Comparison of ENCODE assay signal across 9 mouse cellular contexts in genomic region chr1:153807390-153807993, GRCm38 (mm10). TPM values are rescaled to one million over a fixed set of nuclear protein-coding genes. Genes with fewer than 3 reads are reported as not detected.
DNase-seq lines count a peak whose midpoint lies in the region; ATAC-seq and TF ChIP-seq lines count a peak whose summit lies in the region.
"Had no signal": no experiment of that assay in that cellular context is flagged by ENCODE, and none has a peak within 500 bp of the region (broad histone marks: within the 10 kb centered on the region; RNA-seq: fewer than 3 reads in every experiment).

No protein-coding gene starts in this region.

- no peak overlapping the region for H3K27ac ChIP-seq in forebrain, embryonic 14.5 days (ENCODE audit: low read depth, low read length)
- no peak overlapping the region for H3K27ac ChIP-seq in forebrain, embryonic 12.5 days
- no peak overlapping the region for H3K27ac ChIP-seq in heart, embryonic 15.5 days
- no peak overlapping the region for H3K27ac ChIP-seq in spleen, adult 2 months (ENCODE audit: insufficient read depth, low read length)
- H3K27ac ChIP-seq: neural tube, embryonic 12.5 days had no signal

- 59% methylated on average over 13 of the region's 13 CpGs for WGBS in forebrain, embryonic 14.5 days
- WGBS in forebrain, embryonic 12.5 days: 58% methylated on average over 13 of the region's 13 CpGs
- WGBS in heart, embryonic 15.5 days: 38% methylated on average over 13 of the region's 13 CpGs
- 16% methylated on average over 13 of the region's 13 CpGs for WGBS in spleen, adult 2 months

- H3K36me3 ChIP-seq in forebrain, embryonic 14.5 days (ENCODE audit: control insufficient read depth, insufficient read depth, low read length): no peaks in the 10 kb centered on the region
- H3K36me3 ChIP-seq in forebrain, embryonic 12.5 days (replicated peaks): no peaks in the 10 kb centered on the region
- no peaks in the 10 kb centered on the region for H3K36me3 ChIP-seq in heart, embryonic 15.5 days
- H3K36me3 ChIP-seq in spleen, adult 2 months (ENCODE audit: control insufficient read depth, insufficient read depth, low read length): no peaks in the 10 kb centered on the region
- H3K36me3 ChIP-seq: neural tube, embryonic 12.5 days had no signal

- H3K4me1 ChIP-seq in forebrain, embryonic 14.5 days (ENCODE audit: control insufficient read depth, insufficient read depth, low read length): no peaks in the 10 kb centered on the region
- peaks cover 6% of the 10 kb centered on the region; the same call in 1 of the 2 replicates for H3K4me1 ChIP-seq in forebrain, embryonic 12.5 days
- no peaks in the 10 kb centered on the region for H3K4me1 ChIP-seq in heart, embryonic 15.5 days (replicated peaks)
- H3K4me1 ChIP-seq in spleen, adult 2 months (ENCODE audit: control insufficient read depth, insufficient read depth, insufficient read length): peaks cover 8% of the 10 kb centered on the region
- H3K4me1 ChIP-seq: neural tube, embryonic 12.5 days had no signal

- H3K9ac ChIP-seq in forebrain, embryonic 14.5 days (ENCODE audit: low read length): no peak overlapping the region
- no peak overlapping the region for H3K9ac ChIP-seq in forebrain, embryonic 12.5 days
- no peak overlapping the region for H3K9ac ChIP-seq in heart, embryonic 15.5 days
- H3K9ac ChIP-seq: neural tube, embryonic 12.5 days had no signal

- no peak overlapping the region for H3K4me3 ChIP-seq in forebrain, embryonic 14.5 days (ENCODE audit: low read depth, low read length)
- H3K4me3 ChIP-seq in forebrain, embryonic 12.5 days (replicated peaks): no peak overlapping the region
- peak overlapping the region; percentile 25 for H3K4me3 ChIP-seq in heart, embryonic 15.5 days
- H3K4me3 ChIP-seq in spleen, adult 2 months (ENCODE audit: extremely low read depth, insufficient read depth, insufficient read length): peak overlapping the region; percentile 41
- H3K4me3 ChIP-seq: neural tube, embryonic 12.5 days had no signal

- DNase-seq in forebrain, embryonic 14.5 days (ENCODE audit: low spot score): peak; percentile 68
- DNase-seq in embryo, embryonic 10 days (ENCODE audit: low spot score): peak; percentile 69
- DNase-seq in layer of hippocampus, postnatal 14 days (ENCODE audit: low spot score in 2 of 2): peak; percentile 43 to 65
- DNase-seq in lung, postnatal 10 days: peak; percentile 85
- DNase-seq in spleen, adult 2 months (ENCODE audit: low read depth in 1 of 2, low spot score in 2 of 2): peak; percentile 29 to 50

- no peak overlapping the region for H3K4me2 ChIP-seq in forebrain, embryonic 14.5 days (ENCODE audit: low read length)
- no peak overlapping the region for H3K4me2 ChIP-seq in forebrain, embryonic 12.5 days
- H3K4me2 ChIP-seq in heart, embryonic 15.5 days: peak overlapping the region; percentile 51
- H3K4me2 ChIP-seq: neural tube, embryonic 12.5 days had no signal

- no peak for ATAC-seq in forebrain, embryonic 14.5 days
- ATAC-seq in forebrain, embryonic 12.5 days (ENCODE audit: low FRiP score): no peak
- ATAC-seq in activated CD4-positive, CD25-positive, alpha-beta regulatory T cell, adult 4 months: peak; percentile 88
- ATAC-seq in heart, embryonic 15.5 days (replicated peaks; ENCODE audit: insufficient number of reproducible peaks, insufficient read depth, low FRiP score, low read depth): no peak

- TF ChIP-seq CTCF in spleen, adult 2 months (IDR thresholded peaks at IDR 0.05; ENCODE audit: extremely low read depth, insufficient read depth, insufficient read length, insufficient replicate concordance): peak; percentile 26; the same call in 1 of the 2 replicates

- no peaks in the 10 kb centered on the region for H3K9me3 ChIP-seq in forebrain, embryonic 14.5 days (replicated peaks; ENCODE audit: control insufficient read depth, low read length)
- no peaks in the 10 kb centered on the region for H3K9me3 ChIP-seq in forebrain, embryonic 12.5 days
- no peaks in the 10 kb centered on the region for H3K9me3 ChIP-seq in heart, embryonic 15.5 days (replicated peaks)
- H3K9me3 ChIP-seq: neural tube, embryonic 12.5 days had no signal

- H3K27me3 ChIP-seq in forebrain, embryonic 14.5 days (replicated peaks; ENCODE audit: control insufficient read depth, insufficient read depth, low read length): no peaks in the 10 kb centered on the region
- no peaks in the 10 kb centered on the region for H3K27me3 ChIP-seq in forebrain, embryonic 12.5 days
- H3K27me3 ChIP-seq in heart, embryonic 15.5 days: no peaks in the 10 kb centered on the region
- no peaks in the 10 kb centered on the region for H3K27me3 ChIP-seq in spleen, adult 2 months (ENCODE audit: control insufficient read depth, insufficient read depth, low read length)
- H3K27me3 ChIP-seq: neural tube, embryonic 12.5 days had no signal

- no peak for TF ChIP-seq POLR2A in spleen, adult 2 months (IDR thresholded peaks at IDR 0.05; ENCODE audit: low read depth, low read length)

RNA-seq across cellular contexts. Expression of gene Rgsl1, which starts 36.5 kb away (rescaled TPM):
- 0.34 and 0.40 TPM in 2 replicates for polyA plus RNA-seq in forebrain, embryonic 14.5 days (2014; fragmentation: Nextera tagmentation; extraction: Ambion mirVana)
- polyA plus RNA-seq in forebrain, embryonic 12.5 days (2016; fragmentation: Nextera tagmentation; extraction: Ambion mirVana): 0.19 TPM in 1 of 2 replicates, not detected in the other
- not detected for polyA plus RNA-seq in activated CD4-positive, CD25-positive, alpha-beta regulatory T cell, adult 4 months (2017; shearing (Covaris generic))
- not detected in 2 replicates for polyA plus RNA-seq in heart, embryonic 15.5 days (2015; fragmentation: Nextera tagmentation; extraction: Ambion mirVana)
- 1 to 10 TPM in 1 of 2 experiments, under 1 TPM in 1; 0.88 to 1.0 TPM for total RNA-seq in layer of hippocampus, postnatal 14 days (2021)
- not detected in 2 replicates for polyA plus RNA-seq in spleen, adult 2 months (2012; rRNA removed)

RNA-seq across cellular contexts. Expression of gene Rnasel, which starts 58.3 kb away (rescaled TPM):
- polyA plus RNA-seq in forebrain, embryonic 14.5 days (2014; fragmentation: Nextera tagmentation; extraction: Ambion mirVana): 29.9 and 37.3 TPM in 2 replicates
- polyA plus RNA-seq in forebrain, embryonic 12.5 days (2016; fragmentation: Nextera tagmentation; extraction: Ambion mirVana): 29.1 and 31.6 TPM in 2 replicates
- polyA plus RNA-seq in activated CD4-positive, CD25-positive, alpha-beta regulatory T cell, adult 4 months (2017; shearing (Covaris generic)): 10 to 100 TPM; 38.6 to 49.7 TPM
- polyA plus RNA-seq in heart, embryonic 15.5 days (2015; fragmentation: Nextera tagmentation; extraction: Ambion mirVana): 23.4 and 24.3 TPM in 2 replicates
- total RNA-seq in layer of hippocampus, postnatal 14 days (2021): 10 to 100 TPM; 10.9 to 11.4 TPM
- 5.1 and 7.0 TPM in 2 replicates for polyA plus RNA-seq in spleen, adult 2 months (2012; rRNA removed)

Comparison
In these comparisons a context has a peak if more than half of its experiments do, and no peak if none do; other contexts are left out.
1. H3K4me3 ChIP-seq: peak in heart, embryonic 15.5 days (single experiment) and spleen, adult 2 months (single experiment); none in forebrain, embryonic 14.5 days (single experiment) and forebrain, embryonic 12.5 days (single experiment).
2. Peak in every context shown above with its lines, with median percentiles within 50 percentile points of each other: DNase-seq.